Mouse (Mus musculus): Measurements from ENCODE around the gene Tifa.
A peak's percentile ranks its signal among the peaks of the same experiment; 100 is the strongest.

Gene Tifa

GRCm38 (mm10) chr3:127827123-127827522 lies 37.5 kb downstream of the Tifa start:
- no peak for DNase-seq (ENCODE audit: low spot score)

- DNase-seq (ENCODE audit: low spot score) = no peak
Measured at GRCm38 (mm10) chr3:127830183-127830582, 40.6 kb downstream of the Tifa start.

- DNase-seq (ENCODE audit: low spot score) = no peak
Measured at GRCm38 (mm10) chr3:127831079-127831478, 41.5 kb downstream of the Tifa start.

- DNase-seq (ENCODE audit: low spot score) = no peak
Measured at GRCm38 (mm10) chr3:127834040-127834439, 44.4 kb downstream of the Tifa start.

GRCm38 (mm10) chr3:127835594-127835993 lies 46.0 kb downstream of the Tifa start:
- DNase-seq (ENCODE audit: low spot score) = no peak

- DNase-seq (ENCODE audit: low spot score) = no peak
Measured at GRCm38 (mm10) chr3:127836798-127837153, 47.2 kb downstream of the Tifa start.

GRCm38 (mm10) chr3:127837154-127837865 lies 47.7 kb downstream of the Tifa start, which contains the start of gene Ap1ar:
Ap1ar (minus strand) TSS chr3:127837523.
- peak; percentile 93 for DNase-seq (ENCODE audit: low spot score)

- DNase-seq (ENCODE audit: low spot score) = no peak
Measured at GRCm38 (mm10) chr3:127837972-127838644, 48.5 kb downstream of the Tifa start.

GRCm38 (mm10) chr3:127841926-127842325 lies 52.3 kb downstream of the Tifa start:
- DNase-seq (ENCODE audit: low spot score) = no peak

- DNase-seq (ENCODE audit: low spot score) = no peak
Measured at GRCm38 (mm10) chr3:127843324-127843940, 53.8 kb downstream of the Tifa start.

- DNase-seq (ENCODE audit: low spot score) = no peak
Measured at GRCm38 (mm10) chr3:127843941-127844327, 54.3 kb downstream of the Tifa start.

GRCm38 (mm10) chr3:127848088-127848808 lies 58.6 kb downstream of the Tifa start:
- no peak for DNase-seq (ENCODE audit: low spot score)

- DNase-seq (ENCODE audit: low spot score) = no peak
Measured at GRCm38 (mm10) chr3:127849922-127850321, 60.3 kb downstream of the Tifa start.

GRCm38 (mm10) chr3:127850776-127851646 lies 61.4 kb downstream of the Tifa start:
- DNase-seq (ENCODE audit: low spot score) = no peak

GRCm38 (mm10) chr3:127852722-127853121 lies 63.1 kb downstream of the Tifa start:
- no peak for DNase-seq (ENCODE audit: low spot score)

- peak; percentile 76 for DNase-seq (ENCODE audit: low spot score)
Measured at GRCm38 (mm10) chr3:127853431-127854206, 64.0 kb downstream of the Tifa start.

- no peak for DNase-seq (ENCODE audit: low spot score)
Measured at GRCm38 (mm10) chr3:127861340-127861739, 71.7 kb downstream of the Tifa start.

GRCm38 (mm10) chr3:127862479-127862878 lies 72.9 kb downstream of the Tifa start:
- DNase-seq (ENCODE audit: low spot score) = no peak

- DNase-seq (ENCODE audit: low spot score) = no peak
Measured at GRCm38 (mm10) chr3:127863571-127863970, 74.0 kb downstream of the Tifa start.

- DNase-seq (ENCODE audit: low spot score) = no peak
Measured at GRCm38 (mm10) chr3:127864242-127864641, 74.6 kb downstream of the Tifa start.

Data from ovary, postnatal 14 days (tissue).